17 mouse cellular contexts compared by ENCODE assay signal in genomic region chr15:7508535-7508934, GRCm38 (mm10).
DNase-seq lines count a peak whose midpoint lies in the region; ATAC-seq lines count a peak whose summit lies in the region.
"Had no signal": no experiment of that assay in that cellular context is flagged by ENCODE, and none has a peak within 500 bp of the region (broad histone marks: within the 10 kb centered on the region; RNA-seq: fewer than 3 reads in every experiment).

No protein-coding gene starts in this region.

- no peaks in the 10 kb centered on the region for H3K36me3 ChIP-seq in hindbrain, embryonic 14.5 days (replicated peaks; ENCODE audit: control insufficient read depth, insufficient read depth)
- H3K36me3 ChIP-seq in hindbrain, embryonic 12.5 days = no peaks in the 10 kb centered on the region
- H3K36me3 ChIP-seq in midbrain, embryonic 16.5 days (ENCODE audit: control insufficient read depth, insufficient read depth, low read length) = no peaks in the 10 kb centered on the region
- no peaks in the 10 kb centered on the region for H3K36me3 ChIP-seq in midbrain, embryonic 11.5 days (ENCODE audit: control insufficient read depth, insufficient read depth, low read length)
- H3K36me3 ChIP-seq in hindbrain, embryonic 16.5 days (ENCODE audit: control insufficient read depth, insufficient read depth, low read length) = no peaks in the 10 kb centered on the region
- no peaks in the 10 kb centered on the region for H3K36me3 ChIP-seq in neural tube, embryonic 13.5 days
- H3K36me3 ChIP-seq: limb, embryonic 13.5 days; liver, embryonic 15.5 days; midbrain, embryonic 12.5 days; stomach, embryonic 15.5 days had no signal

- no peak overlapping the region for H3K4me2 ChIP-seq in hindbrain, embryonic 14.5 days (replicated peaks)
- H3K4me2 ChIP-seq in hindbrain, embryonic 12.5 days (replicated peaks) = no peak overlapping the region
- no peak overlapping the region for H3K4me2 ChIP-seq in midbrain, embryonic 16.5 days (ENCODE audit: low read length)
- H3K4me2 ChIP-seq in midbrain, embryonic 11.5 days = no peak overlapping the region
- H3K4me2 ChIP-seq in hindbrain, embryonic 16.5 days (ENCODE audit: low read length) = no peak overlapping the region
- H3K4me2 ChIP-seq in neural tube, embryonic 13.5 days = no peak overlapping the region
- H3K4me2 ChIP-seq: limb, embryonic 13.5 days; liver, embryonic 15.5 days; midbrain, embryonic 12.5 days; stomach, embryonic 15.5 days had no signal

- WGBS in hindbrain, embryonic 14.5 days = 25% methylated on average over 8 of the region's 8 CpGs
- WGBS in hindbrain, embryonic 12.5 days = 38% methylated on average over 8 of the region's 8 CpGs
- 44% methylated on average over 8 of the region's 8 CpGs for WGBS in midbrain, embryonic 16.5 days
- 63% methylated on average over 8 of the region's 8 CpGs for WGBS in midbrain, embryonic 11.5 days
- 25% methylated on average over 8 of the region's 8 CpGs for WGBS in hindbrain, embryonic 16.5 days
- 24% methylated on average over 8 of the region's 8 CpGs for WGBS in neural tube, embryonic 13.5 days

- no peaks in the 10 kb centered on the region for H3K27me3 ChIP-seq in hindbrain, embryonic 14.5 days (ENCODE audit: control insufficient read depth, insufficient read depth, low read length)
- no peaks in the 10 kb centered on the region for H3K27me3 ChIP-seq in hindbrain, embryonic 12.5 days
- no peaks in the 10 kb centered on the region for H3K27me3 ChIP-seq in midbrain, embryonic 16.5 days (ENCODE audit: control insufficient read depth, insufficient read depth, low read depth, low read length)
- no peaks in the 10 kb centered on the region for H3K27me3 ChIP-seq in midbrain, embryonic 11.5 days (ENCODE audit: control insufficient read depth, insufficient read depth, low read length)
- H3K27me3 ChIP-seq in hindbrain, embryonic 16.5 days (replicated peaks; ENCODE audit: control insufficient read depth, insufficient read depth, low read length) = no peaks in the 10 kb centered on the region
- H3K27me3 ChIP-seq in neural tube, embryonic 13.5 days = no peaks in the 10 kb centered on the region
- H3K27me3 ChIP-seq: limb, embryonic 13.5 days; liver, embryonic 15.5 days; midbrain, embryonic 12.5 days; stomach, embryonic 15.5 days had no signal

- no peaks in the 10 kb centered on the region for H3K4me1 ChIP-seq in hindbrain, embryonic 14.5 days (replicated peaks; ENCODE audit: control insufficient read depth, insufficient read depth, low read length)
- H3K4me1 ChIP-seq in hindbrain, embryonic 12.5 days = no peaks in the 10 kb centered on the region
- no peaks in the 10 kb centered on the region for H3K4me1 ChIP-seq in midbrain, embryonic 16.5 days (ENCODE audit: control insufficient read depth, insufficient read depth, low read length)
- no peaks in the 10 kb centered on the region for H3K4me1 ChIP-seq in midbrain, embryonic 11.5 days (ENCODE audit: control insufficient read depth, insufficient read depth, low read length)
- no peaks in the 10 kb centered on the region for H3K4me1 ChIP-seq in hindbrain, embryonic 16.5 days (ENCODE audit: control insufficient read depth, insufficient read depth, low read depth, low read length)
- H3K4me1 ChIP-seq in neural tube, embryonic 13.5 days (replicated peaks) = 0 out of 2 replicates have a peak, but pooled peaks cover 5% of the 10 kb centered on the region
- H3K4me1 ChIP-seq: limb, embryonic 13.5 days; liver, embryonic 15.5 days; midbrain, embryonic 12.5 days; stomach, embryonic 15.5 days had no signal

- ATAC-seq in hindbrain, embryonic 14.5 days (ENCODE audit: low FRiP score) = peak; percentile 72
- no peak for ATAC-seq in hindbrain, embryonic 12.5 days (ENCODE audit: low FRiP score)
- peak; percentile 58; the same call in 1 of the 2 replicates for ATAC-seq in midbrain, embryonic 16.5 days
- ATAC-seq in midbrain, embryonic 11.5 days (ENCODE audit: low FRiP score) = no peak
- peak; percentile 76 for ATAC-seq in hindbrain, embryonic 16.5 days
- ATAC-seq in neural tube, embryonic 13.5 days (ENCODE audit: low read depth) = peak; percentile 91

- no peak overlapping the region for H3K27ac ChIP-seq in hindbrain, embryonic 14.5 days
- no peak overlapping the region for H3K27ac ChIP-seq in hindbrain, embryonic 12.5 days
- no peak overlapping the region for H3K27ac ChIP-seq in midbrain, embryonic 16.5 days (ENCODE audit: low read length)
- no peak overlapping the region for H3K27ac ChIP-seq in midbrain, embryonic 11.5 days (ENCODE audit: low read depth, low read length)
- H3K27ac ChIP-seq in hindbrain, embryonic 16.5 days (ENCODE audit: low read depth, low read length) = no peak overlapping the region
- H3K27ac ChIP-seq in neural tube, embryonic 13.5 days (replicated peaks) = no peak overlapping the region
- H3K27ac ChIP-seq: left cerebral cortex, adult 2 months; limb, embryonic 13.5 days; liver, embryonic 15.5 days; midbrain, embryonic 12.5 days had no signal

- DNase-seq in hindbrain, embryonic 14.5 days (ENCODE audit: low spot score) = peak; percentile 27
- no peak for DNase-seq in midbrain, embryonic 11.5 days (ENCODE audit: low spot score, missing footprints)
- DNase-seq in frontal cortex, postnatal 36 days (ENCODE audit: low spot score in 2 of 2) = no peak
- DNase-seq: adrenal gland, postnatal 25 days; gastrocnemius, postnatal 10 days; kidney, adult 8-10 months; lung, postnatal 10 days; thymus, postnatal 25 days had no signal

- H3K4me3 ChIP-seq in hindbrain, embryonic 14.5 days (replicated peaks; ENCODE audit: low read length) = no peak overlapping the region
- no peak overlapping the region for H3K4me3 ChIP-seq in hindbrain, embryonic 12.5 days
- H3K4me3 ChIP-seq in midbrain, embryonic 16.5 days (ENCODE audit: low read depth, low read length) = no peak overlapping the region
- H3K4me3 ChIP-seq in midbrain, embryonic 11.5 days (ENCODE audit: low read depth, low read length) = no peak overlapping the region
- no peak overlapping the region for H3K4me3 ChIP-seq in hindbrain, embryonic 16.5 days (ENCODE audit: low read length)
- H3K4me3 ChIP-seq in neural tube, embryonic 13.5 days = no peak overlapping the region
- H3K4me3 ChIP-seq: left cerebral cortex, adult 2 months; limb, embryonic 13.5 days; liver, embryonic 15.5 days; midbrain, embryonic 12.5 days; stomach, embryonic 15.5 days had no signal

- no peaks in the 10 kb centered on the region for H3K9me3 ChIP-seq in hindbrain, embryonic 14.5 days (ENCODE audit: control insufficient read depth, low read length)
- H3K9me3 ChIP-seq in hindbrain, embryonic 12.5 days (replicated peaks) = no peaks in the 10 kb centered on the region
- H3K9me3 ChIP-seq in midbrain, embryonic 16.5 days (replicated peaks; ENCODE audit: control insufficient read depth, low read length, poor library complexity, severe bottlenecking) = no peaks in the 10 kb centered on the region
- no peaks in the 10 kb centered on the region for H3K9me3 ChIP-seq in midbrain, embryonic 11.5 days (ENCODE audit: control insufficient read depth, low read length)
- no peaks in the 10 kb centered on the region for H3K9me3 ChIP-seq in hindbrain, embryonic 16.5 days (ENCODE audit: control insufficient read depth, low read length)
- no peaks in the 10 kb centered on the region for H3K9me3 ChIP-seq in neural tube, embryonic 13.5 days
- H3K9me3 ChIP-seq: limb, embryonic 13.5 days; liver, embryonic 15.5 days; midbrain, embryonic 12.5 days; stomach, embryonic 15.5 days had no signal

- H3K9ac ChIP-seq in hindbrain, embryonic 14.5 days = no peak overlapping the region
- H3K9ac ChIP-seq in hindbrain, embryonic 12.5 days = no peak overlapping the region
- H3K9ac ChIP-seq in midbrain, embryonic 16.5 days (ENCODE audit: low read depth, low read length) = no peak overlapping the region
- no peak overlapping the region for H3K9ac ChIP-seq in midbrain, embryonic 11.5 days (ENCODE audit: low read length)
- no peak overlapping the region for H3K9ac ChIP-seq in hindbrain, embryonic 16.5 days (ENCODE audit: low read depth, low read length)
- H3K9ac ChIP-seq in neural tube, embryonic 13.5 days = no peak overlapping the region
- H3K9ac ChIP-seq: limb, embryonic 13.5 days; liver, embryonic 15.5 days; midbrain, embryonic 12.5 days; stomach, embryonic 15.5 days had no signal

Comparison
In these comparisons a context has a peak if more than half of its experiments do, and no peak if none do; other contexts are left out.
1. ATAC-seq: peak in hindbrain, embryonic 14.5 days (single experiment), midbrain, embryonic 16.5 days (single experiment), hindbrain, embryonic 16.5 days (single experiment) and neural tube, embryonic 13.5 days (single experiment); none in hindbrain, embryonic 12.5 days (single experiment) and midbrain, embryonic 11.5 days (single experiment).